In the genomic region with DNA sequence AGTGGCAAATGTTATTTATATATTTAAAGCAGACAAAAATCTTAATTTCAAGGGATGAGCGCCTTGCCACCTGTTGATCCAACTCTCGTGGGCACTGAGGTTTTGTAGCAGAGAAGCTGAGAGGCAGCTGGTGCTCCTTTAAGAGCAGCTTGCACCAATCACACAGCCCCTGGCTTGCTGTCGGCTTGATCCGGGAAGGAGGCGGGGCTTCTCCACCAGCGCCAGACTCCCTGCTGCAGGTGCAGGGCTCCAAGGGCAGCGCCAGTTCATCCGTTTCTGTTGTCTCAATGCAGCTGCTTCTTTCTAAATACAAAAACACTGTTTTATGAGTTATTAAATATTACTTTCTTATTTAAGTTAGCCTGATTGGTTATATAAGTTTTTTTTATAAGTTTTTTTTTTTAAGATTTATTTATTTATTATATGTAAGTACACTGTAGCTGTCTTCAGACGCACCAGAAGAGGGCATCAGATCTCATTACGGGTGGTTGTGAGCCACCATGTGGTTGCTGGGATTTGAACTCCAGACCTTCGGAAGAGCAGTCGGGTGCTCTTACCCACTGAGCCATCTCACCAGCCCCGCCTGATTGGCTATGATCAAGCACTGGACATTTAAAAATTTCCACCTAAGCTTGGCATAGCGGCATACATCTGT, we compare ENCODE assay signal across 8 mouse cellular contexts. TPM values are rescaled to one million over a fixed set of nuclear protein-coding genes. Genes with fewer than 3 reads are reported as not detected.
DNase-seq lines count a peak whose midpoint lies in the region.
"Not testable (repeated sequence)": the region's sequence is repeated elsewhere in the genome, so short reads cannot be mapped to it uniquely, and the experiment has no call there.

No protein-coding gene starts in this region.

- not testable (repeated sequence) for H3K36me3 ChIP-seq in limb, embryonic 10.5 days; macrophage (ENCODE audit: inconsistent target)

- H3K4me1 ChIP-seq in limb, embryonic 10.5 days, result not testable (repeated sequence)

- not testable (repeated sequence) for H3K27ac ChIP-seq in limb, embryonic 10.5 days
- H3K27ac ChIP-seq in macrophage, result 0 out of 2 replicates have a peak overlapping the region, but pooled peaks have one; percentile 80

- WGBS in limb, embryonic 10.5 days, result 17% methylated on average over 14 of the region's 14 CpGs
- WGBS in macrophage (ENCODE audit: missing documents), result 42% methylated on average over 12 of the region's 14 CpGs

- H3K4me3 ChIP-seq in limb, embryonic 10.5 days; macrophage (ENCODE audit: inconsistent target): not testable (repeated sequence)

- not testable (repeated sequence) for H3K27me3 ChIP-seq in limb, embryonic 10.5 days (ENCODE audit: low read depth, poor library complexity, severe bottlenecking)

- DNase-seq in MN1 (ENCODE audit: low spot score), result peak; percentile 79
- DNase-seq in embryo, embryonic 11 days, result peak; percentile 82
- peak; percentile 51 to 57 for DNase-seq in heart, adult 18-20 months
- peak; percentile 86 for DNase-seq in induced T-regulatory cell, adult 2 months (ENCODE audit: low read depth)
- DNase-seq in limb, embryonic 10.5 days (ENCODE audit: low spot score), result peak; percentile 69
- DNase-seq in retina, adult 2 months (ENCODE audit: low read depth, low spot score), result peak; percentile 43
- peak; percentile 91 for DNase-seq in thymus, postnatal 25 days

- not testable (repeated sequence) for H3K9me3 ChIP-seq in limb, embryonic 10.5 days (replicated peaks)

- H3K79me2 ChIP-seq in macrophage (ENCODE audit: inconsistent target), result not testable (repeated sequence)

RNA-seq across cellular contexts. Expression of gene Iqgap1, which starts 7.3 kb away (rescaled TPM):
- 10 to 100 TPM; 32.7 to 35.3 TPM for total RNA-seq in heart, adult 18-20 months (2021)
- polyA plus RNA-seq in limb, embryonic 10.5 days (2016; fragmentation: Nextera tagmentation; extraction: Ambion mirVana), result 21.8 and 25.4 TPM in 2 replicates
- 1,000 to 10,000 TPM in 19 of 26 experiments, 100 to 1,000 TPM in 7; 688 to 3,418 (median 1,422) TPM for total RNA-seq in macrophage (2018; cell fraction: chromatin; rRNA removed)
- total RNA-seq in macrophage (2018; cell fraction: cytosol; rRNA removed), result 100 to 1,000 TPM; 187 to 587 (median 339) TPM
- total RNA-seq in macrophage (2018; cell fraction: nucleus; rRNA removed), result 1,000 to 10,000 TPM in 10 of 26 experiments, 100 to 1,000 TPM in 16; 382 to 1,913 (median 872) TPM
- polyA plus RNA-seq in macrophage (2018), result 294 to 476 TPM (median 316 TPM) in 3 replicates

RNA-seq across cellular contexts. Expression of gene Zscan2, which starts 27.6 kb away (rescaled TPM):
- 1 to 10 TPM; 3.7 to 6.4 TPM for total RNA-seq in heart, adult 18-20 months (2021)
- 4.0 and 4.3 TPM in 2 replicates for polyA plus RNA-seq in limb, embryonic 10.5 days (2016; fragmentation: Nextera tagmentation; extraction: Ambion mirVana)
- total RNA-seq in macrophage (2018; cell fraction: chromatin; rRNA removed), result 10 to 100 TPM in 9 of 26 experiments, 1 to 10 TPM in 16, under 1 TPM in 1; 0.81 to 20.7 (median 8.2) TPM
- total RNA-seq in macrophage (2018; cell fraction: cytosol; rRNA removed), result 1 to 10 TPM in 18 of 26 experiments, under 1 TPM in 8; 0.28 to 5.3 (median 2.3) TPM
- total RNA-seq in macrophage (2018; cell fraction: nucleus; rRNA removed), result 10 to 100 TPM in 1 of 26 experiments, 1 to 10 TPM in 23, under 1 TPM in 2; 0.61 to 15.0 (median 3.5) TPM
- 1.9 to 4.8 TPM (median 2.1 TPM) in 3 replicates for polyA plus RNA-seq in macrophage (2018)

Comparison
In these comparisons a context has a peak if more than half of its experiments do, and no peak if none do; other contexts are left out.
1. RNA of gene Iqgap1, which starts 7.3 kb away (polyA plus RNA-seq): 294 to 476 TPM in macrophage; 21.8 to 25.4 TPM in limb, embryonic 10.5 days; every median in the first group is over 10 times any median in the second.
2. Peak in every context shown above with its lines, with median percentiles within 50 percentile points of each other: DNase-seq.